Mouse (Mus musculus): ENCODE measurements around the gene Pomgnt1. TPM values are rescaled to one million over a fixed set of nuclear protein-coding genes. Genes with fewer than 3 reads are reported as not detected.
A peak's percentile ranks its signal among the peaks of the same experiment; 100 is the strongest.

Gene Pomgnt1
- polyA plus RNA-seq, 1 experiment from 2014 or later = 26.6 TPM

GRCm38 (mm10) chr4:116127956-116128355, 4.3 kb downstream of the Pomgnt1 start:
- TF ChIP-seq EP300 (optimal IDR thresholded peaks at IDR 0.05) = no peak
- TF ChIP-seq CTCF (IDR thresholded peaks at IDR 0.05; ENCODE audit: low read depth) = no peak
- ATAC-seq (ENCODE audit: low FRiP score, low TSS enrichment) (no peak), DNase-seq (ENCODE audit: low spot score) (no peak)
- H3K9ac ChIP-seq (ENCODE audit: low read length) = no peak overlapping the region
- no peaks in the 10 kb centered on the region for H3K27me3 ChIP-seq (ENCODE audit: control insufficient read depth, insufficient read depth, low read length)
- H3K4me1 ChIP-seq (replicated peaks; ENCODE audit: control insufficient read depth, insufficient read depth) = peaks cover 2% of the 10 kb centered on the region; the same call in 1 of the 2 replicates
- no peaks in the 10 kb centered on the region for H3K36me3 ChIP-seq (ENCODE audit: control insufficient read depth, insufficient read depth, low read length)
- H3K4me3 ChIP-seq (ENCODE audit: low read depth, low read length) = no peak overlapping the region
- H3K9me3 ChIP-seq (ENCODE audit: control insufficient read depth, low read length) = no peaks in the 10 kb centered on the region
- H3K4me2 ChIP-seq (replicated peaks; ENCODE audit: low read depth) = no peak overlapping the region
- no peak overlapping the region for H3K27ac ChIP-seq (replicated peaks)
- WGBS = 78% methylated on average over 6 of the region's 6 CpGs

DNA sequence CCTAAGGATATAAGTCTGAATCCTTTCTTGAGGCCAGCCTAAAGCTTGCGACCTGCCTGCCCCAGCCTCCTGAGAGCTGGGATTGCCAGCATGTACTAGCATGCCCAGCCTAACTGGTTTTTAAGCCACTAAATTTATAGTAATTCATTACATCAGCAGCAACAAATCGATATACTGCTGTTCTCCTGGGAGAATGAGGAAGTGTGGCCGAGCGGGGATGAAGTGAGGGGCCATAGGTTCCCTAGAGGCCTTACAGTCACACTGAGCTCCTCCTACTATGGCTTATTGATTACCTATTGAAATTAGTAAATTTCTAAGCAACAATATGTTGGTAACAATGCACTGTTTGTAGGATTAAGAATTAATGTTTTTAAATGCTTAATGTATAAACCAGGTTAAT, 9.5 kb downstream of the Pomgnt1 start:
- ATAC-seq (ENCODE audit: low FRiP score, low TSS enrichment) = no peak
- no peak overlapping the region for H3K4me2 ChIP-seq (replicated peaks; ENCODE audit: low read depth)
- 73% methylated on average over 4 of the region's 4 CpGs for WGBS

GRCm38 (mm10) chr4:116134990-116135389, 11.3 kb downstream of the Pomgnt1 start:
- ATAC-seq (ENCODE audit: low FRiP score, low TSS enrichment) (peak; percentile 50; the same call in 1 of the 2 replicates), DNase-seq (ENCODE audit: low spot score) (no peak)
- no peak overlapping the region for H3K9ac ChIP-seq (ENCODE audit: low read length)
- H3K27ac ChIP-seq (replicated peaks) = no peak overlapping the region
- TF ChIP-seq EP300 (optimal IDR thresholded peaks at IDR 0.05) = no peak
- TF ChIP-seq CTCF (IDR thresholded peaks at IDR 0.05; ENCODE audit: low read depth) = peak; percentile 97
- H3K36me3 ChIP-seq (ENCODE audit: control insufficient read depth, insufficient read depth, low read length) = no peaks in the 10 kb centered on the region
- H3K27me3 ChIP-seq (ENCODE audit: control insufficient read depth, insufficient read depth, low read length) = no peaks in the 10 kb centered on the region
- WGBS = 26% methylated on average over 2 of the region's 2 CpGs
- H3K9me3 ChIP-seq (ENCODE audit: control insufficient read depth, low read length) = no peaks in the 10 kb centered on the region
- H3K4me3 ChIP-seq (ENCODE audit: low read depth, low read length) = no peak overlapping the region
- no peak overlapping the region for H3K4me2 ChIP-seq (replicated peaks; ENCODE audit: low read depth)
- no peaks in the 10 kb centered on the region for H3K4me1 ChIP-seq (replicated peaks; ENCODE audit: control insufficient read depth, insufficient read depth)

More for the DNA sequence above, 9.5 kb downstream of the Pomgnt1 start:
- H3K27ac ChIP-seq (replicated peaks) = no peak overlapping the region
- TF ChIP-seq CTCF (IDR thresholded peaks at IDR 0.05; ENCODE audit: low read depth) (no peak), EP300 (optimal IDR thresholded peaks at IDR 0.05) (no peak)
- H3K36me3 ChIP-seq (ENCODE audit: control insufficient read depth, insufficient read depth, low read length) = no peaks in the 10 kb centered on the region
- H3K9me3 ChIP-seq (ENCODE audit: control insufficient read depth, low read length) = no peaks in the 10 kb centered on the region
- no peak for DNase-seq (ENCODE audit: low spot score)
- H3K27me3 ChIP-seq (ENCODE audit: control insufficient read depth, insufficient read depth, low read length) = no peaks in the 10 kb centered on the region
- H3K9ac ChIP-seq (ENCODE audit: low read length) = no peak overlapping the region
- no peaks in the 10 kb centered on the region for H3K4me1 ChIP-seq (replicated peaks; ENCODE audit: control insufficient read depth, insufficient read depth)
- H3K4me3 ChIP-seq (ENCODE audit: low read depth, low read length) = no peak overlapping the region

DNA sequence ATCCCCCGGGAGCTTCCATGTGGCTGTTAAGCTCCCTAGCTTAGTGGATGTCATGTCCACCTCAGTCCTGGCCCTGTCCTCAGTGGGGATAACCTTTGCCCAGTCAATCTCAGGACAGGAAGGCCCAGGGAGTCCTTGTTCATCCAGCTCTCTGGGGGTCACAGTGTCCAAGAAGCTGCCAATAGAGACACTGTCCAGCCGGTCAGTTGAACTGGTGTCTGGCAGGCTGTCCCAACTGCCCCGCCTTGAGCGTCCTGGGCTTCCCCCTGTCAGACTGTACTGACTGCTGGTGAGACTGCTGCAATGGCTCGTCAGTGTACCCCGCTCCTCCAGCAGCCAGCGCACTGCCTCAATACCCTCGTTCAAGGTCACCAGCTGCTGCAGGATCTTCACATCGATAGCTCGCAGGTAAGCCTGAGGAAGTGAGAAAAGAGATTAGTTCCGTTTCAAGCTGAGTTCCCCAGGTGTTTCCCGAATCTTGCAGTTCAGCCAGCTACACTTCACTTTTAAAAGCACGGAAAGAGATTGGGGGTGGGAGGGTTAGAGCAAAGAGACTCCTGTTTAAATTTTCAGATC, 13.9 kb downstream of the Pomgnt1 start:
- 52% methylated on average over 13 of the region's 13 CpGs for WGBS

DNA sequence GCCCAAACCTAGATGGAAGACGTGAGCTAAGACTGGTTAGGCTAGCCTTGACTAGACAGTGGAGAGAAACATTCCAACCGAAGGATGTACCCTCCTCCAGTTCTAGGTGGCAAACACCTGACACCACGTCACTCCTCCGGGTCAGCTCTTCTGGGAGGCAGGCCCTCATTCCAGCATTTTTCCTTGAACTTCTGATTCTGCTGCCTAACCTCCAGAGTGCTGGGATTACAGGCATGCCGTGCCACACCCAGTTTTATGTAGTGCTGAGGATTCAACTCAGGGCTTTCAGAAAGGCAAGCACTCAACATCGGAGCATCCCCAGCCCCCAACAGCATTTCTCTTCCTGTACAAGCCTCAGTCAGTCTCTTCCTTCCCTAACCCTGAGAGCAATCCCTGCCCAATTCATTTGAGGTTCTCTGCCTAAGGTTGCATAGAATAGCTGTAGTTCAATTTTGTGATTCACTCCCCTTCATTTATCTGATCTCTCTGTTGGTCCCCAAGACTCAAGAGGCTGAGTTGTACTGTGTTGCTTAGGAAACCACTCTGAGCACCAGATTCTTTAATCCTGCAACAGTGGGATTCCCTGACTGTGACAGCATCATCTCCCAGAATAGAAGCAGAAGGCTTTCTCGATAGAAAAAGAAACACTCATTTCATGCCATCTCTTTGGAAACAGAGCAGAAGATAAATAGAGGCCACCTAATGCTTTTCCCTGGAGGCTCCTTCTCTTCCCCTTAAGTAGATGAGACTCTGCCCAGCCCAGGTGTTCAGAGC, 17.3 kb downstream of the Pomgnt1 start:
- Histone ChIP-seq H3K36me3 (ENCODE audit: control insufficient read depth, insufficient read depth, low read length) (no peaks in the 10 kb centered on the region), H3K9ac (ENCODE audit: low read length) (no peak overlapping the region), H3K9me3 (ENCODE audit: control insufficient read depth, low read length) (no peaks in the 10 kb centered on the region), H3K27me3 (ENCODE audit: control insufficient read depth, insufficient read depth, low read length) (no peaks in the 10 kb centered on the region), H3K4me3 (ENCODE audit: low read depth, low read length) (no peak overlapping the region), H3K4me2 (replicated peaks; ENCODE audit: low read depth) (no peak overlapping the region), H3K4me1 (replicated peaks; ENCODE audit: control insufficient read depth, insufficient read depth) (no peaks in the 10 kb centered on the region), H3K27ac (replicated peaks) (no peak overlapping the region)
- WGBS = 76% methylated on average over 7 of the region's 7 CpGs
- TF ChIP-seq EP300 (optimal IDR thresholded peaks at IDR 0.05) (no peak), CTCF (IDR thresholded peaks at IDR 0.05; ENCODE audit: low read depth) (no peak)
- ATAC-seq (ENCODE audit: low FRiP score, low TSS enrichment) = no peak
- no peak for DNase-seq (ENCODE audit: low spot score)

More for the DNA sequence above, 13.9 kb downstream of the Pomgnt1 start:
- DNase-seq (ENCODE audit: low spot score) (no peak), ATAC-seq (ENCODE audit: low FRiP score, low TSS enrichment) (no peak)
- Histone ChIP-seq H3K27me3 (ENCODE audit: control insufficient read depth, insufficient read depth, low read length) (no peaks in the 10 kb centered on the region), H3K9me3 (ENCODE audit: control insufficient read depth, low read length) (no peaks in the 10 kb centered on the region), H3K27ac (replicated peaks) (no peak overlapping the region), H3K9ac (ENCODE audit: low read length) (no peak overlapping the region), H3K36me3 (ENCODE audit: control insufficient read depth, insufficient read depth, low read length) (no peaks in the 10 kb centered on the region), H3K4me1 (replicated peaks; ENCODE audit: control insufficient read depth, insufficient read depth) (no peaks in the 10 kb centered on the region), H3K4me3 (ENCODE audit: low read depth, low read length) (no peak overlapping the region), H3K4me2 (replicated peaks; ENCODE audit: low read depth) (no peak overlapping the region)
- TF ChIP-seq CTCF (IDR thresholded peaks at IDR 0.05; ENCODE audit: low read depth) (no peak), EP300 (optimal IDR thresholded peaks at IDR 0.05) (no peak)

DNA sequence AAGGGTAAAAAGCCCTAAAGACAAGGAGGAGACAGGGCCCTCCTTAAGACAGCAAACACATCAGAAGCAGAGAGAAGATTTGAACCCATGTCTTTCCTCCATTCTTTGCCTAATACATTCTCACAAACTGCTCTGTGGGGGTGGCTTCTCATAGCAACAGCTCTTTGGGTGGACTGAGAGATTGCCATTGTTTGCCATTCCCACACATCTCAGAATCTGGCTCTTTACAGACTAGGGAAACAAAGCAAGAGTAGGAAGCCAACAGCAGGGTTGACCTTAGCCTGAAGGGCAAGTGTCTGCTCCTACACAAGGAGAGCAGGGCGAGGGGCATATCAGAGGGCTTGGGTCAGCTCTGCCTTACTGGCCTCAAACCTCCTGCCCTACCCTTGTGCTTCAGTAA, 18.1 kb downstream of the Pomgnt1 start:
- H3K27me3 ChIP-seq (ENCODE audit: control insufficient read depth, insufficient read depth, low read length) = no peaks in the 10 kb centered on the region
- H3K4me2 ChIP-seq (replicated peaks; ENCODE audit: low read depth) = no peak overlapping the region
- no peak overlapping the region for H3K4me3 ChIP-seq (ENCODE audit: low read depth, low read length)
- no peaks in the 10 kb centered on the region for H3K36me3 ChIP-seq (ENCODE audit: control insufficient read depth, insufficient read depth, low read length)
- H3K9ac ChIP-seq (ENCODE audit: low read length) = no peak overlapping the region
- no peak for ATAC-seq (ENCODE audit: low FRiP score, low TSS enrichment)
- no peaks in the 10 kb centered on the region for H3K9me3 ChIP-seq (ENCODE audit: control insufficient read depth, low read length)
- no peak overlapping the region for H3K27ac ChIP-seq (replicated peaks)
- DNase-seq (ENCODE audit: low spot score) = no peak
- no peaks in the 10 kb centered on the region for H3K4me1 ChIP-seq (replicated peaks; ENCODE audit: control insufficient read depth, insufficient read depth)
- no peak for TF ChIP-seq CTCF (IDR thresholded peaks at IDR 0.05; ENCODE audit: low read depth)
- TF ChIP-seq EP300 (optimal IDR thresholded peaks at IDR 0.05) = no peak
- WGBS = 68% methylated on average over 1 of the region's 1 CpGs
